Mouse (Mus musculus) ES-E14 (cell line): Measurements from ENCODE around the gene Ube2q1. TPM values are rescaled to one million over a fixed set of nuclear protein-coding genes. Genes with fewer than 3 reads are reported as not detected.

Source experiments
- DNase-seq: peaks from one replicate; pipeline ENCODE4 v3.0.0-alpha.2; 2013; ENCODE audit warnings: low read depth, low spot score
- H3K27ac ChIP-seq: 2 replicates; pipeline ENCODE4 v1.5.1; 2012; ENCODE audit warnings: low read depth, mild to moderate bottlenecking, low read length, moderate library complexity, mixed read lengths; ENCODE audit not compliant: poor library complexity, insufficient read depth, severe bottlenecking
- H3K36me3 ChIP-seq: 2 replicates; pipeline ENCODE4 v1.6.1; 2012; ENCODE audit warnings: mild to moderate bottlenecking, low read length, moderate library complexity, mixed read lengths; ENCODE audit not compliant: control insufficient read depth, poor library complexity, insufficient read depth, severe bottlenecking
- H3K4me1 ChIP-seq, 2 experiments: fragments of 150-350 bp in 1 of 2; sonication (generic) in 1 of 2; 2 replicates each; pipeline ENCODE4 v1.6.1; 2012; ENCODE audit warnings: low read length in 2 of 2, mild to moderate bottlenecking in 1 of 2, mixed read lengths in 1 of 2; ENCODE audit not compliant: control insufficient read depth in 2 of 2, insufficient read depth in 2 of 2, poor library complexity in 1 of 2
- H3K4me3 ChIP-seq, 2 experiments: fragments of 150-350 bp in 1 of 2; sonication (generic) in 1 of 2; 2 replicates each; pipeline ENCODE4 v1.5.1; 2012; ENCODE audit warnings: low read length in 2 of 2, low read depth in 1 of 2, mild to moderate bottlenecking in 1 of 2, mixed read lengths in 1 of 2; ENCODE audit not compliant: insufficient read depth in 1 of 2, poor library complexity in 1 of 2, severe bottlenecking in 1 of 2
- H3K9ac ChIP-seq: 2 replicates; pipeline ENCODE4 v1.6.1; 2012; ENCODE audit warnings: low read depth, mild to moderate bottlenecking, low read length, mixed read lengths; ENCODE audit not compliant: poor library complexity, insufficient read depth, severe bottlenecking
- H3K9me3 ChIP-seq: fragments of 150-350 bp; sonication (generic); 2 replicates; pipeline ENCODE4 v1.6.1; 2012; ENCODE audit warnings: low read depth, mild to moderate bottlenecking, low read length; ENCODE audit not compliant: control insufficient read depth, insufficient read depth
- CHD2 ChIP-seq: IDR thresholded peaks from 2 replicates; pipeline ENCODE4 v1.6.1; 2014; ENCODE audit warnings: mild to moderate bottlenecking, low read depth, low read length, inconsistent platforms
- HCFC1 ChIP-seq: IDR thresholded peaks from 2 replicates; pipeline ENCODE4 v1.6.1; 2012; ENCODE audit warnings: low read length, inconsistent platforms, borderline replicate concordance; ENCODE audit not compliant: insufficient read depth
- MAFK ChIP-seq: IDR thresholded peaks from 2 replicates; pipeline ENCODE4 v1.6.1; 2014; ENCODE audit warnings: mild to moderate bottlenecking, low read depth, low read length, inconsistent platforms; ENCODE audit not compliant: insufficient read depth
- ZC3H11A ChIP-seq: IDR thresholded peaks from 2 replicates; pipeline ENCODE4 v1.6.1; 2012; ENCODE audit warnings: low read depth, mild to moderate bottlenecking, inconsistent platforms, low read length, borderline replicate concordance
- ZNF384 ChIP-seq: IDR thresholded peaks from 2 replicates; pipeline ENCODE4 v1.6.1; 2012; ENCODE audit warnings: low read depth, low read length, inconsistent platforms
- in situ Hi-C, 2 experiments: fragments of 600-800 bp; cut with MboI; formaldehyde crosslinking; loops; one replicate each; pipeline ENCODE4 v1.15.1; 2025; ENCODE audit warnings: low sequenced_read_pairs in 2 of 2, inconsistent platforms in 1 of 2; ENCODE audit not compliant: unreplicated experiment in 2 of 2
- total RNA-seq: library from RNA; depleted of rRNA; stranded (reverse); fragments of 300-350 nt; gene quantifications from 2 replicates; pipeline ENCODE4 v1.2.3, GENCODE M21; 2012

The Ube2q1 gene
- total RNA-seq, 1 experiment, result 45.2 TPM

GRCm38 (mm10) chr3:89814051-89814450 lies 40.6 kb downstream of the Ube2q1 start:
- H3K27ac ChIP-seq, result no peak overlapping the region
- no peak overlapping the region for H3K9ac ChIP-seq
- H3K9me3 ChIP-seq, result no peaks in the 10 kb centered on the region
- peaks cover 2 to 3% of the 10 kb centered on the region in 2 experiments; a peak in 2 of 4 replicates for H3K4me1 ChIP-seq
- in situ Hi-C loops, result no loop called here
- no peak for DNase-seq
- H3K36me3 ChIP-seq, result no peaks in the 10 kb centered on the region
- no peak overlapping the region for H3K4me3 ChIP-seq
- TF ChIP-seq CHD2, result no peak
- no peak for TF ChIP-seq MAFK
- no peak for TF ChIP-seq HCFC1
- no peak for TF ChIP-seq ZC3H11A
- TF ChIP-seq ZNF384, result no peak

GRCm38 (mm10) chr3:89817056-89817455 lies 43.6 kb downstream of the Ube2q1 start:
- no peak overlapping the region for H3K4me3 ChIP-seq
- H3K9ac ChIP-seq, result no peak overlapping the region
- in situ Hi-C loops, result no loop called here
- DNase-seq, result no peak
- H3K9me3 ChIP-seq, result no peaks in the 10 kb centered on the region
- H3K4me1 ChIP-seq, result peaks cover 3 to 10% of the 10 kb centered on the region in 2 experiments; a peak in 1 of 4 replicates
- TF ChIP-seq ZC3H11A (peak; percentile 37; the same call in 1 of the 2 replicates), HCFC1 (no peak), MAFK (no peak), CHD2 (no peak)
- no peak overlapping the region for H3K27ac ChIP-seq
- H3K36me3 ChIP-seq, result no peaks in the 10 kb centered on the region

- TF ChIP-seq MAFK (no peak), ZC3H11A (no peak), HCFC1 (no peak), CHD2 (no peak), ZNF384 (no peak)
- in situ Hi-C loops, result no loop called here
- no peak overlapping the region for H3K27ac ChIP-seq
- peaks cover 3 to 13% of the 10 kb centered on the region in 2 experiments; a peak in 2 of 4 replicates for H3K4me1 ChIP-seq
- no peak overlapping the region for H3K4me3 ChIP-seq
- no peak overlapping the region for H3K9ac ChIP-seq
- no peak for DNase-seq
- no peaks in the 10 kb centered on the region for H3K36me3 ChIP-seq
- H3K9me3 ChIP-seq, result no peaks in the 10 kb centered on the region
These were observed 45.2 kb downstream of the Ube2q1 start for GRCm38 (mm10) chr3:89818605-89819004.

GRCm38 (mm10) chr3:89819897-89820296 lies 46.5 kb downstream of the Ube2q1 start:
- Histone ChIP-seq H3K9me3 (no peaks in the 10 kb centered on the region), H3K36me3 (no peaks in the 10 kb centered on the region), H3K9ac (no peak overlapping the region), H3K27ac (no peak overlapping the region), H3K4me1 (peaks cover 3 to 13% of the 10 kb centered on the region in 2 experiments; a peak in 2 of 4 replicates), H3K4me3 (no peak overlapping the region)
- TF ChIP-seq CHD2, result no peak
- no peak for TF ChIP-seq ZC3H11A
- TF ChIP-seq HCFC1, result no peak
- no peak for TF ChIP-seq MAFK
- TF ChIP-seq ZNF384, result no peak
- in situ Hi-C loops, result no loop called here
- DNase-seq, result no peak
